10 mouse cellular contexts compared by ENCODE assay signal in the genomic region with DNA sequence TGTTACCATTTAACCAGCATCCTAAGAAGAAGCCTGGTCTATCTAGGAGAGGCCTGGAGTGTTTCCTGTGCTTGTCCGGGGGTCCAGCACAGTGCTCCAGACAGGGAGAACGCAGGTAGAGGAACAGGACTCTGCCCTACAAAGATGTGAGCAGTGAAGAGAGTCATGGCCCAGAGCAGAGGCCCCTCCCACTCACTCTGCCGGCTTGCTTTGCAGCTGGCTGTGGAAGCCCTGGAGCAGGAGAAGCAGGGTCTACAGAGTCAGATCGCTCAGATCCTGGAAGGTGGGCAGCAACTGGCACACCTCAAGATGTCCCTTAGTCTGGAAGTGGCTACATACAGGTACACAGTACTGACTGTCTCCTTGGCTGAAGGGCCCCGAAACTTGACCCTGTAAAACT. TPM values are rescaled to one million over a fixed set of nuclear protein-coding genes. Genes with fewer than 3 reads are reported as not detected.
A peak's percentile ranks its signal among the peaks of the same experiment; 100 is the strongest.
DNase-seq lines count a peak whose midpoint lies in the region; ATAC-seq and TF ChIP-seq lines count a peak whose summit lies in the region.
"Had no signal": no experiment of that assay in that cellular context is flagged by ENCODE, and none has a peak within 500 bp of the region (broad histone marks: within the 10 kb centered on the region; RNA-seq: fewer than 3 reads in every experiment).

No protein-coding gene starts in this region.

- peak overlapping the region; percentile 77 for H3K9ac ChIP-seq in heart, embryonic 16.5 days (ENCODE audit: low read length)
- H3K9ac ChIP-seq in embryonic facial prominence, embryonic 13.5 days: peak overlapping the region; percentile 73
- peak overlapping the region; percentile 68 for H3K9ac ChIP-seq in intestine, embryonic 15.5 days

- no peak for DNase-seq in heart, postnatal 4 days
- no peak for DNase-seq in cerebellum, postnatal 25 days
- no peak for DNase-seq in left cerebral cortex, adult 11 months (ENCODE audit: low spot score)
- DNase-seq in adrenal gland, adult 2 months: no peak
- DNase-seq: thymus, postnatal 4 days had no signal

- peaks cover 5% of the 10 kb centered on the region for H3K36me3 ChIP-seq in heart, embryonic 16.5 days (ENCODE audit: control insufficient read depth, insufficient read depth)
- no peaks in the 10 kb centered on the region for H3K36me3 ChIP-seq in embryonic facial prominence, embryonic 13.5 days
- H3K36me3 ChIP-seq in intestine, embryonic 15.5 days: no peaks in the 10 kb centered on the region
- H3K36me3 ChIP-seq in myocyte (ENCODE audit: control insufficient read depth, insufficient read depth): peaks cover 41% of the 10 kb centered on the region

- H3ac ChIP-seq in myocyte (ENCODE audit: control insufficient read depth, insufficient read length): peak overlapping the region; percentile 98

- H3K4me3 ChIP-seq in heart, embryonic 16.5 days (ENCODE audit: low read length): peak overlapping the region; percentile 60
- peak overlapping the region; percentile 51 for H3K4me3 ChIP-seq in embryonic facial prominence, embryonic 13.5 days
- peak overlapping the region; percentile 64 for H3K4me3 ChIP-seq in intestine, embryonic 15.5 days (replicated peaks)
- H3K4me3 ChIP-seq in myocyte: peak overlapping the region; percentile 100

- no peak overlapping the region for H3K27ac ChIP-seq in heart, embryonic 16.5 days (ENCODE audit: low read length)
- H3K27ac ChIP-seq in embryonic facial prominence, embryonic 13.5 days: no peak overlapping the region
- no peak overlapping the region for H3K27ac ChIP-seq in intestine, embryonic 15.5 days

- no peaks in the 10 kb centered on the region for H3K9me3 ChIP-seq in heart, embryonic 16.5 days (replicated peaks; ENCODE audit: control insufficient read depth, low read length)
- no peaks in the 10 kb centered on the region for H3K9me3 ChIP-seq in embryonic facial prominence, embryonic 13.5 days
- H3K9me3 ChIP-seq in intestine, embryonic 15.5 days: no peaks in the 10 kb centered on the region

- 31% methylated on average over 5 of the region's 5 CpGs for WGBS in heart, embryonic 16.5 days
- WGBS in embryonic facial prominence, embryonic 13.5 days: 20% methylated on average over 5 of the region's 5 CpGs
- WGBS in intestine, embryonic 15.5 days: 27% methylated on average over 5 of the region's 5 CpGs

- H3K79me2 ChIP-seq in myocyte (ENCODE audit: control insufficient read depth, insufficient read depth): peaks cover 57% of the 10 kb centered on the region

- no peak for ATAC-seq in heart, embryonic 16.5 days (replicated peaks; ENCODE audit: extremely low read depth, insufficient read depth, low FRiP score)
- no peak for ATAC-seq in embryonic facial prominence, embryonic 13.5 days (ENCODE audit: insufficient number of reproducible peaks, insufficient read depth, low FRiP score, low TSS enrichment, low read depth)
- ATAC-seq in intestine, embryonic 15.5 days: peak; percentile 29

- H3K4me2 ChIP-seq in heart, embryonic 16.5 days (ENCODE audit: low read depth, low read length): peak overlapping the region; percentile 81
- peak overlapping the region; percentile 96 for H3K4me2 ChIP-seq in embryonic facial prominence, embryonic 13.5 days
- peak overlapping the region; percentile 96 for H3K4me2 ChIP-seq in intestine, embryonic 15.5 days (replicated peaks)
- peak overlapping the region; percentile 82 for H3K4me2 ChIP-seq in myocyte (ENCODE audit: low read depth)

- H3K4me1 ChIP-seq in heart, embryonic 16.5 days (ENCODE audit: control insufficient read depth, insufficient read depth, low read length): peaks cover 23% of the 10 kb centered on the region
- peaks cover 46% of the 10 kb centered on the region for H3K4me1 ChIP-seq in embryonic facial prominence, embryonic 13.5 days
- H3K4me1 ChIP-seq in intestine, embryonic 15.5 days (replicated peaks): peaks cover 47% of the 10 kb centered on the region

- peak; percentile 43 for TF ChIP-seq POLR2A in myocyte (IDR thresholded peaks at IDR 0.05; ENCODE audit: insufficient read length, low read depth)

- peaks cover 12% of the 10 kb centered on the region for H3K27me3 ChIP-seq in heart, embryonic 16.5 days (ENCODE audit: control insufficient read depth, insufficient read depth, low read length)
- peaks cover 36% of the 10 kb centered on the region for H3K27me3 ChIP-seq in embryonic facial prominence, embryonic 13.5 days
- H3K27me3 ChIP-seq in intestine, embryonic 15.5 days (replicated peaks): peaks cover 13% of the 10 kb centered on the region
- no peaks in the 10 kb centered on the region for H3K27me3 ChIP-seq in myocyte (ENCODE audit: control insufficient read depth, insufficient read depth, insufficient read length)

TF ChIP-seq in myocyte, 11 proteins besides CTCF, POLR2A, EP300 and RAD21:
- TF ChIP-seq USF1 (IDR thresholded peaks at IDR 0.05; ENCODE audit: low read depth) (no peak), POLR2AphosphoS2 (IDR thresholded peaks at IDR 0.05; ENCODE audit: insufficient read length, low read depth) (peak; percentile 45), TCF12 (IDR thresholded peaks at IDR 0.05; ENCODE audit: insufficient read depth, poor library complexity, severe bottlenecking) (no peak), MYOD1 (IDR thresholded peaks at IDR 0.05; ENCODE audit: control insufficient read depth in 1 of 3, insufficient read length in 2 of 3, low read depth in 2 of 3) (no peak)

RNA-seq across cellular contexts. Expression of a gene that starts 1.9 kb away (rescaled TPM):
- polyA plus RNA-seq in heart, embryonic 16.5 days (2015; fragmentation: Nextera tagmentation; extraction: Ambion mirVana): 9.5 and 13.4 TPM in 2 replicates
- total RNA-seq in heart, postnatal 4 days (2021): 10 to 100 TPM; 66.5 to 70.4 TPM
- polyA plus RNA-seq in embryonic facial prominence, embryonic 13.5 days (2015; fragmentation: Nextera tagmentation; extraction: Ambion mirVana): 13.8 and 17.7 TPM in 2 replicates
- polyA plus RNA-seq in intestine, embryonic 15.5 days (2015; fragmentation: Nextera tagmentation; extraction: Ambion mirVana): 17.0 and 20.0 TPM in 2 replicates
- polyA plus RNA-seq in myocyte (2012; fragmentation: generic; extraction: Trizol): 268 TPM
- 1 to 10 TPM; 7.0 to 9.2 TPM for total RNA-seq in adrenal gland, adult 2 months (2021)
- 3.5 and 7.0 TPM in 2 replicates for polyA plus RNA-seq in adrenal gland, adult 2 months (2012; rRNA removed)

RNA-seq across cellular contexts. Expression of a gene that starts 24.3 kb away (rescaled TPM):
- 7.8 and 10.1 TPM in 2 replicates for polyA plus RNA-seq in heart, embryonic 16.5 days (2015; fragmentation: Nextera tagmentation; extraction: Ambion mirVana)
- total RNA-seq in heart, postnatal 4 days (2021): 1 to 10 TPM in 1 of 2 experiments, under 1 TPM in 1; 0.91 to 1.0 TPM
- polyA plus RNA-seq in embryonic facial prominence, embryonic 13.5 days (2015; fragmentation: Nextera tagmentation; extraction: Ambion mirVana): 345 and 370 TPM in 2 replicates
- polyA plus RNA-seq in intestine, embryonic 15.5 days (2015; fragmentation: Nextera tagmentation; extraction: Ambion mirVana): 7.0 and 8.2 TPM in 2 replicates
- polyA plus RNA-seq in myocyte (2012; fragmentation: generic; extraction: Trizol): 67.6 TPM
- under 1 TPM; 0.52 to 0.72 TPM for total RNA-seq in adrenal gland, adult 2 months (2021)
- polyA plus RNA-seq in adrenal gland, adult 2 months (2012; rRNA removed): 0.47 TPM in 1 of 2 replicates, not detected in the other
- total RNA-seq: hematopoietic stem cell, adult 5-6 weeks had no signal

RNA-seq across cellular contexts. Expression of a gene that starts 27.3 kb away (rescaled TPM):
- polyA plus RNA-seq in heart, embryonic 16.5 days (2015; fragmentation: Nextera tagmentation; extraction: Ambion mirVana): 0.13 and 0.47 TPM in 2 replicates
- under 1 TPM; 0.12 to 0.29 TPM for total RNA-seq in heart, postnatal 4 days (2021)
- 0.39 and 0.53 TPM in 2 replicates for polyA plus RNA-seq in embryonic facial prominence, embryonic 13.5 days (2015; fragmentation: Nextera tagmentation; extraction: Ambion mirVana)
- 0.15 and 0.54 TPM in 2 replicates for polyA plus RNA-seq in intestine, embryonic 15.5 days (2015; fragmentation: Nextera tagmentation; extraction: Ambion mirVana)
- 0.06 TPM for polyA plus RNA-seq in myocyte (2012; fragmentation: generic; extraction: Trizol)
- total RNA-seq in adrenal gland, adult 2 months (2021): 10 to 100 TPM; 52.6 to 54.9 TPM
- 127 and 132 TPM in 2 replicates for polyA plus RNA-seq in adrenal gland, adult 2 months (2012; rRNA removed)
- total RNA-seq: hematopoietic stem cell, adult 5-6 weeks had no signal

RNA-seq across cellular contexts. Expression of a gene that starts 42.3 kb away (rescaled TPM):
- 14.0 and 15.1 TPM in 2 replicates for polyA plus RNA-seq in heart, embryonic 16.5 days (2015; fragmentation: Nextera tagmentation; extraction: Ambion mirVana)
- total RNA-seq in heart, postnatal 4 days (2021): 1 to 10 TPM; 7.7 to 8.9 TPM
- 21.1 and 25.2 TPM in 2 replicates for polyA plus RNA-seq in embryonic facial prominence, embryonic 13.5 days (2015; fragmentation: Nextera tagmentation; extraction: Ambion mirVana)
- polyA plus RNA-seq in intestine, embryonic 15.5 days (2015; fragmentation: Nextera tagmentation; extraction: Ambion mirVana): 15.8 and 16.3 TPM in 2 replicates
- 7.0 TPM for polyA plus RNA-seq in myocyte (2012; fragmentation: generic; extraction: Trizol)
- 10 to 100 TPM; 13.1 to 16.3 TPM for total RNA-seq in adrenal gland, adult 2 months (2021)
- 41.5 and 44.6 TPM in 2 replicates for polyA plus RNA-seq in adrenal gland, adult 2 months (2012; rRNA removed)

RNA-seq across cellular contexts. Expression of a gene that starts 42.7 kb away (rescaled TPM):
- 29.2 and 29.4 TPM in 2 replicates for polyA plus RNA-seq in heart, embryonic 16.5 days (2015; fragmentation: Nextera tagmentation; extraction: Ambion mirVana)
- total RNA-seq in heart, postnatal 4 days (2021): 10 to 100 TPM; 20.1 to 21.2 TPM
- polyA plus RNA-seq in embryonic facial prominence, embryonic 13.5 days (2015; fragmentation: Nextera tagmentation; extraction: Ambion mirVana): 69.0 and 74.3 TPM in 2 replicates
- 46.7 and 49.9 TPM in 2 replicates for polyA plus RNA-seq in intestine, embryonic 15.5 days (2015; fragmentation: Nextera tagmentation; extraction: Ambion mirVana)
- polyA plus RNA-seq in myocyte (2012; fragmentation: generic; extraction: Trizol): 19.4 TPM
- total RNA-seq in adrenal gland, adult 2 months (2021): 10 to 100 TPM; 16.3 to 21.4 TPM
- polyA plus RNA-seq in adrenal gland, adult 2 months (2012; rRNA removed): 9.4 and 9.7 TPM in 2 replicates

Comparison
In these comparisons a context has a peak if more than half of its experiments do, and no peak if none do; other contexts are left out.
1. RNA of a gene that starts 1.9 kb away (polyA plus RNA-seq): 268 TPM in myocyte (single experiment); 17.0 to 20.0 TPM in intestine, embryonic 15.5 days, 13.8 to 17.7 TPM in embryonic facial prominence, embryonic 13.5 days, 9.5 to 13.4 TPM in heart, embryonic 16.5 days and 3.5 to 7.0 TPM in adrenal gland, adult 2 months; every median in the first group is over 10 times any median in the second.
2. RNA of a gene that starts 27.3 kb away (polyA plus RNA-seq): 127 to 132 TPM in adrenal gland, adult 2 months; 0.15 to 0.54 TPM in intestine, embryonic 15.5 days, 0.39 to 0.53 TPM in embryonic facial prominence, embryonic 13.5 days, 0.13 to 0.47 TPM in heart, embryonic 16.5 days and 0.06 TPM in myocyte (single experiment); every median in the first group is over 10 times any median in the second.
3. Peak in every context shown above with its lines, with median percentiles within 50 percentile points of each other: H3K4me2 ChIP-seq, H3K4me3 ChIP-seq and H3K9ac ChIP-seq.